In genomic region chr15:65502656-65503055, GRCm38 (mm10) we compare ENCODE assay signal across 24 mouse cellular contexts.
DNase-seq lines count a peak whose midpoint lies in the region; ATAC-seq and TF ChIP-seq lines count a peak whose summit lies in the region.
"Had no signal": no experiment of that assay in that cellular context is flagged by ENCODE, and none has a peak within 500 bp of the region (broad histone marks: within the 10 kb centered on the region; RNA-seq: fewer than 3 reads in every experiment).

No protein-coding gene starts in this region.

- H3K27me3 ChIP-seq in intestine, embryonic 16.5 days (replicated peaks; ENCODE audit: control insufficient read depth, insufficient read depth, low read length) = no peaks in the 10 kb centered on the region
- H3K27me3 ChIP-seq in intestine, embryonic 15.5 days (replicated peaks) = no peaks in the 10 kb centered on the region
- H3K27me3 ChIP-seq in kidney, embryonic 14.5 days (ENCODE audit: control insufficient read depth, insufficient read depth, low read length) = no peaks in the 10 kb centered on the region
- H3K27me3 ChIP-seq in intestine, postnatal 0 days (replicated peaks; ENCODE audit: control insufficient read depth, insufficient read depth, low read length) = no peaks in the 10 kb centered on the region
- H3K27me3 ChIP-seq: CH12.LX; embryonic facial prominence, embryonic 12.5 days; forebrain, embryonic 13.5 days had no signal

- H3K4me2 ChIP-seq in intestine, embryonic 16.5 days (ENCODE audit: low read depth, low read length) = no peak overlapping the region
- no peak overlapping the region for H3K4me2 ChIP-seq in intestine, embryonic 15.5 days (replicated peaks)
- H3K4me2 ChIP-seq in kidney, embryonic 14.5 days (replicated peaks; ENCODE audit: low read depth, low read length) = no peak overlapping the region
- no peak overlapping the region for H3K4me2 ChIP-seq in intestine, postnatal 0 days (replicated peaks; ENCODE audit: low read depth)
- H3K4me2 ChIP-seq: embryonic facial prominence, embryonic 12.5 days; forebrain, embryonic 13.5 days had no signal

- peak; percentile 57 for DNase-seq in kidney, adult 9 months
- DNase-seq in kidney, postnatal 10 days = no peak
- DNase-seq in kidney, postnatal 36 days = peak; percentile 1 to 25
- DNase-seq: adrenal gland, adult 8-10 months; adrenal gland, postnatal 14 days; adrenal gland, postnatal 36 days; B cell, adult 2 months; cerebellum, adult 11-12 months; cerebellum, adult 2 months; cerebellum, adult 9-10 months; cerebellum, postnatal 10 days; cerebellum, postnatal 25 days had no signal

- no peak for TF ChIP-seq CTCF in intestine, postnatal 0 days (IDR thresholded peaks at IDR 0.05; ENCODE audit: low read depth)

- H3K9ac ChIP-seq in intestine, embryonic 16.5 days (ENCODE audit: low read depth, low read length) = no peak overlapping the region
- no peak overlapping the region for H3K9ac ChIP-seq in intestine, embryonic 15.5 days
- H3K9ac ChIP-seq in kidney, embryonic 14.5 days (ENCODE audit: low read depth, low read length) = no peak overlapping the region
- H3K9ac ChIP-seq in intestine, postnatal 0 days (ENCODE audit: low read depth, low read length) = no peak overlapping the region
- H3K9ac ChIP-seq: embryonic facial prominence, embryonic 12.5 days; forebrain, embryonic 13.5 days had no signal

- no peaks in the 10 kb centered on the region for H3K4me1 ChIP-seq in intestine, embryonic 16.5 days (ENCODE audit: control insufficient read depth, insufficient read depth, low read length)
- no peaks in the 10 kb centered on the region for H3K4me1 ChIP-seq in intestine, embryonic 15.5 days (replicated peaks)
- H3K4me1 ChIP-seq in kidney, embryonic 14.5 days (ENCODE audit: control insufficient read depth, insufficient read depth, low read length) = no peaks in the 10 kb centered on the region
- no peaks in the 10 kb centered on the region for H3K4me1 ChIP-seq in intestine, postnatal 0 days (replicated peaks; ENCODE audit: control insufficient read depth, insufficient read depth, low read length)
- H3K4me1 ChIP-seq: embryonic facial prominence, embryonic 10.5 days; embryonic facial prominence, embryonic 12.5 days; forebrain, embryonic 13.5 days had no signal

- ATAC-seq in intestine, embryonic 16.5 days = peak; percentile 77
- no peak for ATAC-seq in intestine, embryonic 15.5 days
- ATAC-seq in kidney, embryonic 14.5 days (ENCODE audit: low FRiP score, low TSS enrichment) = no peak
- peak; percentile 81 for ATAC-seq in intestine, postnatal 0 days
- ATAC-seq: activated CD4-positive, CD25-positive, alpha-beta regulatory T cell, adult 4 months; CD4-positive, CD25-positive, alpha-beta regulatory T cell, adult 4 months; forebrain, embryonic 13.5 days; Patski had no signal

- no peaks in the 10 kb centered on the region for H3K36me3 ChIP-seq in intestine, embryonic 16.5 days (ENCODE audit: control insufficient read depth, insufficient read depth, low read length)
- H3K36me3 ChIP-seq in intestine, embryonic 15.5 days = no peaks in the 10 kb centered on the region
- H3K36me3 ChIP-seq in kidney, embryonic 14.5 days (ENCODE audit: control insufficient read depth, insufficient read depth, low read length) = no peaks in the 10 kb centered on the region
- no peaks in the 10 kb centered on the region for H3K36me3 ChIP-seq in intestine, postnatal 0 days (ENCODE audit: control insufficient read depth, insufficient read depth)
- H3K36me3 ChIP-seq: embryonic facial prominence, embryonic 10.5 days; embryonic facial prominence, embryonic 12.5 days; G1E had no signal

- WGBS in intestine, embryonic 16.5 days = 75% methylated on average over 1 of the region's 1 CpGs
- 71% methylated on average over 1 of the region's 1 CpGs for WGBS in intestine, embryonic 15.5 days
- 83% methylated on average over 1 of the region's 1 CpGs for WGBS in kidney, embryonic 14.5 days
- WGBS in intestine, postnatal 0 days = 48% methylated on average over 1 of the region's 1 CpGs

- no peaks in the 10 kb centered on the region for H3K9me3 ChIP-seq in intestine, embryonic 16.5 days (ENCODE audit: control insufficient read depth, low read length)
- H3K9me3 ChIP-seq in intestine, embryonic 15.5 days = no peaks in the 10 kb centered on the region
- H3K9me3 ChIP-seq in kidney, embryonic 14.5 days (ENCODE audit: control insufficient read depth, low read length) = no peaks in the 10 kb centered on the region
- H3K9me3 ChIP-seq in intestine, postnatal 0 days (ENCODE audit: control insufficient read depth) = no peaks in the 10 kb centered on the region
- H3K9me3 ChIP-seq: embryonic facial prominence, embryonic 10.5 days; embryonic facial prominence, embryonic 12.5 days; forebrain, embryonic 13.5 days; G1E had no signal

- no peak overlapping the region for H3K4me3 ChIP-seq in intestine, embryonic 16.5 days (ENCODE audit: low read length)
- H3K4me3 ChIP-seq in intestine, embryonic 15.5 days (replicated peaks) = no peak overlapping the region
- H3K4me3 ChIP-seq in kidney, embryonic 14.5 days (ENCODE audit: low read length) = no peak overlapping the region
- H3K4me3 ChIP-seq in intestine, postnatal 0 days (ENCODE audit: low read depth, low read length) = no peak overlapping the region
- H3K4me3 ChIP-seq: embryonic facial prominence, embryonic 10.5 days; embryonic facial prominence, embryonic 12.5 days; forebrain, embryonic 13.5 days had no signal

- H3K27ac ChIP-seq in intestine, embryonic 16.5 days (ENCODE audit: low read length) = no peak overlapping the region
- no peak overlapping the region for H3K27ac ChIP-seq in intestine, embryonic 15.5 days
- H3K27ac ChIP-seq in kidney, embryonic 14.5 days (ENCODE audit: low read depth, low read length) = no peak overlapping the region
- H3K27ac ChIP-seq in intestine, postnatal 0 days (ENCODE audit: low read depth, low read length) = no peak overlapping the region
- H3K27ac ChIP-seq: embryonic facial prominence, embryonic 10.5 days; embryonic facial prominence, embryonic 12.5 days; forebrain, embryonic 13.5 days had no signal

Comparison
In these comparisons a context has a peak if more than half of its experiments do, and no peak if none do; other contexts are left out.
1. ATAC-seq: peak in intestine, embryonic 16.5 days (single experiment) and intestine, postnatal 0 days (single experiment); none in intestine, embryonic 15.5 days (single experiment) and kidney, embryonic 14.5 days (single experiment).